Mouse (Mus musculus): ENCODE results near the gene Slc6a16. TPM values are rescaled to one million over a fixed set of nuclear protein-coding genes. Genes with fewer than 3 reads are reported as not detected.

Gene Slc6a16
- total and polyA plus RNA-seq, 3 experiments: not detected

DNA sequence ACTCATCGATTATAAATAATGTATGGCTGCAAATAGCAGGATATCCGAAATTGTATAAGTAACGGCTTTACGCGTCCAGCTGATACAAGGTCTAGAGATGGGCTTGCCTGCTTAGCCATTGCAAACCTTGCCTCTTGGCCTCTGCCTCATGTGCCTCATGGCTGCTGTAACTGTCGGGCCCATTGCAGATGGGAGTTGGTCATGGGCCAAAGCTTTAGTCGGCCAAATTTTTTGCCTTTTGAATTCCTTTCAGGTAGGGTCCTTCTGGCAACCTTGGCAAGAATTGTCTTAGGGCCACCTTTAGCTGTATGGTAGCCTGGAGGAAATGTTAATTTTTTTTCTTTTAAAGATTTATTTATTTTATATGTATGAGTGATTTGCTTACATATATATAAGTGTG is 16.1 kb upstream of the Slc6a16 start:
- Histone ChIP-seq H3K36me3 (ENCODE audit: control insufficient read depth, insufficient read depth, low read length) (no peaks in the 10 kb centered on the region), H3K4me1 (ENCODE audit: control insufficient read depth, insufficient read depth, low read length) (no peaks in the 10 kb centered on the region), H3K27me3 (ENCODE audit: control insufficient read depth, insufficient read depth, low read length) (no peaks in the 10 kb centered on the region), H3K27ac (no peak overlapping the region), H3K4me3 (no peak overlapping the region), H3K9ac (ENCODE audit: low read depth, low read length) (no peak overlapping the region), H3K79me2 (replicated peaks; ENCODE audit: control insufficient read depth, insufficient read depth, low read length) (no peaks in the 10 kb centered on the region)
- WGBS: 91% methylated on average over 7 of the region's 7 CpGs
- TF ChIP-seq CTCF (IDR thresholded peaks at IDR 0.05) (no peak), EP300 (IDR thresholded peaks at IDR 0.05; ENCODE audit: insufficient read depth, low read depth, low read length) (no peak), POLR2A (IDR thresholded peaks at IDR 0.05; ENCODE audit: insufficient read depth, low read depth, low read length) (no peak)
- intact Hi-C loops (cut with DNase I): no loop called here
- no peak for DNase-seq

- Histone ChIP-seq H3K9ac (ENCODE audit: low read depth, low read length) (no peak overlapping the region), H3K27me3 (ENCODE audit: control insufficient read depth, insufficient read depth, low read length) (no peaks in the 10 kb centered on the region), H3K79me2 (replicated peaks; ENCODE audit: control insufficient read depth, insufficient read depth, low read length) (no peaks in the 10 kb centered on the region), H3K27ac (no peak overlapping the region), H3K4me3 (no peak overlapping the region), H3K4me1 (ENCODE audit: control insufficient read depth, insufficient read depth, low read length) (no peaks in the 10 kb centered on the region), H3K36me3 (ENCODE audit: control insufficient read depth, insufficient read depth, low read length) (no peaks in the 10 kb centered on the region)
- TF ChIP-seq EP300 (IDR thresholded peaks at IDR 0.05; ENCODE audit: insufficient read depth, low read depth, low read length) (no peak), CTCF (IDR thresholded peaks at IDR 0.05) (no peak), POLR2A (IDR thresholded peaks at IDR 0.05; ENCODE audit: insufficient read depth, low read depth, low read length) (no peak)
- WGBS: 98% methylated on average over 5 of the region's 5 CpGs
- intact Hi-C loops (cut with DNase I): no loop called here
- DNase-seq: no peak
Measured at GRCm38 (mm10) chr7:45226421-45226820, 14.5 kb upstream of the Slc6a16 start.

- DNase-seq: no peak
- WGBS: 94% methylated on average over 18 of the region's 18 CpGs
- Histone ChIP-seq H3K27ac (no peak overlapping the region), H3K4me1 (ENCODE audit: control insufficient read depth, insufficient read depth, low read length) (no peaks in the 10 kb centered on the region), H3K79me2 (replicated peaks; ENCODE audit: control insufficient read depth, insufficient read depth, low read length) (no peaks in the 10 kb centered on the region), H3K4me3 (no peak overlapping the region), H3K36me3 (ENCODE audit: control insufficient read depth, insufficient read depth, low read length) (no peaks in the 10 kb centered on the region), H3K9ac (ENCODE audit: low read depth, low read length) (no peak overlapping the region), H3K27me3 (ENCODE audit: control insufficient read depth, insufficient read depth, low read length) (no peaks in the 10 kb centered on the region)
- no peak for TF ChIP-seq CTCF (IDR thresholded peaks at IDR 0.05)
- no peak for TF ChIP-seq POLR2A (IDR thresholded peaks at IDR 0.05; ENCODE audit: insufficient read depth, low read depth, low read length)
- TF ChIP-seq EP300 (IDR thresholded peaks at IDR 0.05; ENCODE audit: insufficient read depth, low read depth, low read length): no peak
- intact Hi-C loops (cut with DNase I): no loop called here
Measured at GRCm38 (mm10) chr7:45228548-45228947, 12.3 kb upstream of the Slc6a16 start.

DNA sequence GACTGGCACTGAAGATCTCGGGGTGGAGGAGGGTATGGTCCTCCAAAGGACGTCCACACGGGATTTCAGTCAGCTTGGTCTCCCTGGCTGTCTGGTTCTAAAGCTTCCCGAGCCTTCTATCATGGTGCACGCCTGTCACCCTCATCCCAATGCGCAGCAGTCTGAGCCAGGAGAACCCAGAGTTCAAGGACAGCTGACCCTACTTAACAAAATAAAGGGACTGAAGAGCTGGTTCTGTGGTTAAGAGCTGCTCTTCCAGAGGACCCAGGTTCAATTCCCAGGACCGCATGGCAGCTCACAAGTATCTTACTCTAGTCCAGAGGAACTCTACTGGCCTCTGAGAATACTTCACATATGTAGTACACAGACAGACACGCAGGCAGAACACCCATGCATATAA is 11.8 kb upstream of the Slc6a16 start:
- Histone ChIP-seq H3K4me1 (ENCODE audit: control insufficient read depth, insufficient read depth, low read length) (peaks cover 2% of the 10 kb centered on the region; the same call in 1 of the 2 replicates), H3K79me2 (replicated peaks; ENCODE audit: control insufficient read depth, insufficient read depth, low read length) (no peaks in the 10 kb centered on the region), H3K27ac (no peak overlapping the region), H3K27me3 (ENCODE audit: control insufficient read depth, insufficient read depth, low read length) (no peaks in the 10 kb centered on the region), H3K9ac (ENCODE audit: low read depth, low read length) (no peak overlapping the region), H3K36me3 (ENCODE audit: control insufficient read depth, insufficient read depth, low read length) (no peaks in the 10 kb centered on the region), H3K4me3 (no peak overlapping the region)
- WGBS: 92% methylated on average over 8 of the region's 8 CpGs
- intact Hi-C loops (cut with DNase I): no loop called here
- TF ChIP-seq POLR2A (IDR thresholded peaks at IDR 0.05; ENCODE audit: insufficient read depth, low read depth, low read length) (no peak), CTCF (IDR thresholded peaks at IDR 0.05) (no peak), EP300 (IDR thresholded peaks at IDR 0.05; ENCODE audit: insufficient read depth, low read depth, low read length) (no peak)
- DNase-seq: no peak

- Histone ChIP-seq H3K79me2 (replicated peaks; ENCODE audit: control insufficient read depth, insufficient read depth, low read length) (no peaks in the 10 kb centered on the region), H3K4me1 (ENCODE audit: control insufficient read depth, insufficient read depth, low read length) (peaks cover 3% of the 10 kb centered on the region), H3K36me3 (ENCODE audit: control insufficient read depth, insufficient read depth, low read length) (no peaks in the 10 kb centered on the region), H3K27ac (no peak overlapping the region), H3K4me3 (no peak overlapping the region), H3K27me3 (ENCODE audit: control insufficient read depth, insufficient read depth, low read length) (no peaks in the 10 kb centered on the region), H3K9ac (ENCODE audit: low read depth, low read length) (no peak overlapping the region)
- 84% methylated on average over 7 of the region's 7 CpGs for WGBS
- intact Hi-C loops (cut with DNase I): no loop called here
- DNase-seq: no peak
- TF ChIP-seq CTCF (IDR thresholded peaks at IDR 0.05) (no peak), POLR2A (IDR thresholded peaks at IDR 0.05; ENCODE audit: insufficient read depth, low read depth, low read length) (no peak), EP300 (IDR thresholded peaks at IDR 0.05; ENCODE audit: insufficient read depth, low read depth, low read length) (no peak)
Measured at GRCm38 (mm10) chr7:45229459-45230203, 11.3 kb upstream of the Slc6a16 start.

- H3K79me2 ChIP-seq (replicated peaks; ENCODE audit: control insufficient read depth, insufficient read depth, low read length): no peaks in the 10 kb centered on the region
- H3K4me3 ChIP-seq: no peak overlapping the region
- no peaks in the 10 kb centered on the region for H3K36me3 ChIP-seq (ENCODE audit: control insufficient read depth, insufficient read depth, low read length)
- intact Hi-C loops (cut with DNase I): no loop called here
- TF ChIP-seq EP300 (IDR thresholded peaks at IDR 0.05; ENCODE audit: insufficient read depth, low read depth, low read length) (no peak), POLR2A (IDR thresholded peaks at IDR 0.05; ENCODE audit: insufficient read depth, low read depth, low read length) (no peak), CTCF (IDR thresholded peaks at IDR 0.05) (no peak)
- no peak overlapping the region for H3K27ac ChIP-seq
- no peaks in the 10 kb centered on the region for H3K27me3 ChIP-seq (ENCODE audit: control insufficient read depth, insufficient read depth, low read length)
- H3K4me1 ChIP-seq (ENCODE audit: control insufficient read depth, insufficient read depth, low read length): peaks cover 6% of the 10 kb centered on the region
- H3K9ac ChIP-seq (ENCODE audit: low read depth, low read length): no peak overlapping the region
- 84% methylated on average over 12 of the region's 12 CpGs for WGBS
- no peak for DNase-seq
Measured at GRCm38 (mm10) chr7:45231192-45231591, 9.7 kb upstream of the Slc6a16 start.
